Mouse (Mus musculus) liver, embryonic 14.5 days (tissue): Measurements from ENCODE around the gene Treh. TPM values are rescaled to one million over a fixed set of nuclear protein-coding genes. Genes with fewer than 3 reads are reported as not detected.

Experiments used
- ATAC-seq: fragments of 200-750 bp; cut with Nextera tagmentation; 2 replicates; pipeline ENCODE4 v1.8.0; 2017; ENCODE audit warnings: moderate number of reproducible peaks, mild to moderate bottlenecking, moderate library complexity; ENCODE audit not compliant: insufficient read depth
- DNase-seq, 3 experiments: peaks; one replicate each; pipeline ENCODE4 v3.0.0-alpha.2; 2012 to 2013; ENCODE audit warnings: low read depth in 3 of 3, low spot score in 3 of 3
- H3K27ac ChIP-seq: fragments of 300-500 bp; sonication (generic); 2 replicates; pipeline ENCODE4 v1.5.1; 2014; ENCODE audit warnings: moderate library complexity, mild to moderate bottlenecking, control low read depth, inconsistent platforms
- H3K27me3 ChIP-seq: fragments of 300-500 bp; sonication (generic); 2 replicates; pipeline ENCODE4 v1.6.1; 2014; ENCODE audit warnings: mild to moderate bottlenecking, low read length, moderate library complexity; ENCODE audit not compliant: control insufficient read depth, insufficient read depth
- H3K36me3 ChIP-seq: fragments of 300-500 bp; sonication (generic); replicated peaks from 2 replicates; pipeline ENCODE4 v1.6.1; 2014; ENCODE audit warnings: low read depth; ENCODE audit not compliant: control insufficient read depth, insufficient read depth
- H3K4me1 ChIP-seq, 2 experiments: fragments of 200-500 bp in 1 of 2; fragments of 300-500 bp in 1 of 2; sonication (generic) in 1 of 2; replicated peaks; 2 replicates each; pipeline ENCODE4 v1.6.1; 2012 to 2014; ENCODE audit warnings: antibody characterized with exemption in 1 of 2, inconsistent platforms in 1 of 2, low read length in 1 of 2; ENCODE audit not compliant: control insufficient read depth in 2 of 2, insufficient read depth in 2 of 2
- H3K4me2 ChIP-seq: fragments of 300-500 bp; sonication (generic); 2 replicates; pipeline ENCODE4 v1.6.1; 2014; ENCODE audit warnings: low read depth, mild to moderate bottlenecking, control low read depth, moderate library complexity
- H3K4me3 ChIP-seq, 2 experiments: fragments of 200-500 bp in 1 of 2; fragments of 300-500 bp in 1 of 2; sonication (generic) in 1 of 2; 2 replicates each; pipeline ENCODE4 v1.5.1; 2012 to 2014; ENCODE audit warnings: low read depth in 2 of 2, low read length in 2 of 2, mild to moderate bottlenecking in 2 of 2, control low read depth in 1 of 2, inconsistent platforms in 1 of 2, moderate library complexity in 1 of 2; ENCODE audit not compliant: insufficient read depth in 1 of 2
- H3K9ac ChIP-seq: fragments of 300-500 bp; sonication (generic); replicated peaks from 2 replicates; pipeline ENCODE4 v1.6.1; 2014; ENCODE audit warnings: mild to moderate bottlenecking, control low read depth, moderate library complexity
- H3K9me3 ChIP-seq: fragments of 300-500 bp; sonication (generic); 2 replicates; pipeline ENCODE4 v1.6.1; 2016; ENCODE audit warnings: low read length, mixed read lengths; ENCODE audit not compliant: control insufficient read depth
- CTCF ChIP-seq: IDR thresholded peaks from 2 replicates; pipeline ENCODE4 v1.5.1; 2016; ENCODE audit warnings: antibody characterized with exemption, low read depth, control low read depth
- EP300 ChIP-seq: IDR thresholded peaks from 2 replicates; pipeline ENCODE4 v1.6.1; 2016; ENCODE audit warnings: antibody characterized with exemption, low read depth
- WGBS: fragments of 180-500 bp; shearing (Covaris S2); extraction: QIAGEN DNeasy Blood & Tissue Kit; methylation state at CpG from one replicate; pipeline ENCODE4 v1.1.7; 2014; ENCODE audit not compliant: insufficient replicate concordance; 5-methylcytosine and 5-hydroxymethylcytosine counted together
- polyA plus RNA-seq, 2 experiments: library from polyadenylated mRNA; depleted of rRNA in 1 of 2; stranded (reverse) in 1 of 2; unstranded in 1 of 2; fragments of >200 nt; fragmentation: Nextera tagmentation in 1 of 2; extraction: Ambion mirVana in 1 of 2; gene quantifications; 2 replicates each; pipeline versions ENCODE4 v1.2.1 to v1.2.3; 2012 to 2014

The Treh gene
- polyA plus RNA-seq, 2 experiments, result not detected

DNA sequence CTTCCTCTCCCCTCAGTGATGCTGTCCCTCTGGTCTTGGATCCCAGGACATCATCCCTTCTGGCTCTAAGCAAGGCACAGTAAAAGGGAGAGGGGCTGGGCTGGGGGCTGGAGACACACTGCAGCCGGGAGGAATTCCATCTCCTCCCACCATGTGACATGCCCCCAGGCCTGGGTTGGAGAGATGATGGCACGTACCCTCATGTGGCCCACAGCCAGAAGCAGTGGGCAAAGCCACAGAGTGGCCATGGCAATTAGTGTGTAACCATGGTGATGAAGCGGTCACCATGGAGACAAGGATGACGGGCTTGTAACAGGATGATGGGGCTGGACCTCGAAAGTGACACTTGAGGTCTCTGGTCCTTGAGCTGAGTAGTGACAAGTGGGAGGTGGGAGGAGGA is 13.6 kb downstream of the Treh start:
- H3K4me2 ChIP-seq, result no peak overlapping the region
- no peak for ATAC-seq
- H3K36me3 ChIP-seq, result no peaks in the 10 kb centered on the region
- no peak overlapping the region for H3K27ac ChIP-seq
- H3K27me3 ChIP-seq, result no peaks in the 10 kb centered on the region
- no peaks in the 10 kb centered on the region for H3K9me3 ChIP-seq
- no peak for DNase-seq
- no peak overlapping the region for H3K4me3 ChIP-seq
- TF ChIP-seq CTCF (no peak), EP300 (no peak)
- WGBS, result 67% methylated on average over 5 of the region's 5 CpGs
- H3K9ac ChIP-seq, result no peak overlapping the region
- H3K4me1 ChIP-seq, result peaks cover 0 to 7% of the 10 kb centered on the region in 2 experiments; a peak in 2 of 4 replicates

DNA sequence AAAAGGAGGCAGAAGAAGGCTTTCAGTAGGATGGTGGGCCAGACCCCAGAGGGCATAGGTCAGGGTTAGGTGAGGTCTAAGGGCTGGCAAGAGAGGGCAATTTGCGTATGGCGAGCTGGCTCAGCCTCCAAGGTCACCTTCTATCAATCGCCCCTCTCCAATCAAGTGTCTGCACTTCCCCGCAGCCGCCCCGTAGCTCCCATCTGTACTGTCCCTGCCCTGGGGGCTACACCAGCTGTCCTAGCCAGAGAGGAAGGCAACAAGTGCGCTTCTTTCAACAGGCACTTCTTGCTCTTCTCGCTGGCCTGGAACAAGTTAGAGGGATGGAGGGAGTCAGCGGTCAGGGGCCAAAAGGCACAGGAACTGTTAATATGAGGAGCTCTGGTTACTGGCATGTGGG is 15.0 kb downstream of the Treh start:
- no peak for DNase-seq
- no peak for TF ChIP-seq CTCF
- no peak for TF ChIP-seq EP300
- no peaks in the 10 kb centered on the region for H3K36me3 ChIP-seq
- no peak overlapping the region for H3K4me3 ChIP-seq
- H3K27ac ChIP-seq, result no peak overlapping the region
- no peak overlapping the region for H3K4me2 ChIP-seq
- peaks cover 0 to 7% of the 10 kb centered on the region in 2 experiments; a peak in 2 of 4 replicates for H3K4me1 ChIP-seq
- 69% methylated on average over 9 of the region's 9 CpGs for WGBS
- H3K9ac ChIP-seq, result no peak overlapping the region
- no peaks in the 10 kb centered on the region for H3K27me3 ChIP-seq
- H3K9me3 ChIP-seq, result no peaks in the 10 kb centered on the region
- no peak for ATAC-seq

DNA sequence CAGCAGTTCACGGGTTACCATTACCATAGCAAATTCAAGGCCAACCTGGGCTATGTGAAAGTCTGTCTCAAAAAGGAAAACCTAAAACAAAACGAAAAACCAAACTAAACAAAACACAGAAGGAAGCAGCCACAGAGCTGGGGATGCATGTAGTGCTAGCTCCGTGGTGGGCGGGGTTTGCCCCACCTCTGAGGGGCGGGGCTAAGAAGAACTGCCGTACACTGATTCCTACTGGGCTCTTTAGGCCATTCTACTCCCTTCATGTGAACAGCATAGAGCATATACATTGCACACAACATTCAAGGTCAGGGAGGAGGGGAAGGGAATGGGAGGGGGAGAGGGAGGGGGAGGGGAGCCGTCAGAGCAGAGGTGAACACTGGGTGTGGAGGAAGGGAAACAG is 17.6 kb downstream of the Treh start:
- Histone ChIP-seq H3K27ac (no peak overlapping the region), H3K9me3 (no peaks in the 10 kb centered on the region), H3K9ac (no peak overlapping the region), H3K27me3 (no peaks in the 10 kb centered on the region), H3K4me2 (no peak overlapping the region), H3K4me1 (peaks cover 0 to 7% of the 10 kb centered on the region in 2 experiments; a peak in 2 of 4 replicates), H3K4me3 (no peak overlapping the region), H3K36me3 (no peaks in the 10 kb centered on the region)
- WGBS, result 19% methylated on average over 7 of the region's 7 CpGs
- ATAC-seq (no peak; the same call in 1 of the 2 replicates), DNase-seq (peak in 1 of 3 experiments; percentile 14)
- no peak for TF ChIP-seq EP300
- no peak for TF ChIP-seq CTCF

DNA sequence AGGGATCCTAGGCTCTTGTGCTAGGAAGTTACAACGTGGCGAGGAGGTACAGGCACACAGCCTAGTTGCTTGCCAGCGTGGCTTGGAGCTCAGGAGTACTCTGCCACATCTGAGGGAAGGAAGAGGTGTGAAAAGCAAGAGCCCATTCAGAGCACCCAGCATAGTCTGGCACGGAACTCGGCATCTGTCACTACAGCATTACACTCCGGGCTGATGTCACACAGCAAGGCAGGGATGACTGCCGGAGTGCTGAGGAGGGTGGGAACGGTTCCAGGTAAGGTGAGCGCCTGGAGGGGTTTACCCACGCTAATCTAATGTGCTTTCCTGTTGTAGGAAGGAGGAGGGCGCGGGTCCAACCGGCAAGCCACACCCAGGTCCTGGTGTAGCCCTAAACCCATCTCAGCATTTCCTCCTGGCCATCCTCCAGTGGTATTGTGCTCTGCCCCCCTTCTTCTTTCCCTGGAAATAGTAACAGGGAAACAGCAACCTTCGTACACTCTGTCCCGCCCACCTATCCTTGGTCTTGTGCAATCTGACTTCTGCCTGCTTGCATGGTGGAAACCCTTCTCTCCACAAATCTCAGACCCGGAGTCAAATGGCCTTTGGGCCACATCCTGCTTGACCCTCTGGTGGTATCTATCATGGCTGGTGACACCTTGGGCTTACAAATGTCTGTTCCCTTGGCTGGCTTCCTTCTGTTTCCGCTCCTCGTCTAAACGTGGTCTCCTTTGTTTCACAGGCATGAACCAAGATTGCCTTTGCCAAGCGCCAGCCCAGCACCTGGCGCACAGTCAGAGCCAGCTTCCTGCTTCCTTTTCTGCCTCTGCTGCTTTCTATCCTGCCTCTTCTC is 18.9 kb downstream of the Treh start:
- 53% methylated on average over 21 of the region's 21 CpGs for WGBS

DNA sequence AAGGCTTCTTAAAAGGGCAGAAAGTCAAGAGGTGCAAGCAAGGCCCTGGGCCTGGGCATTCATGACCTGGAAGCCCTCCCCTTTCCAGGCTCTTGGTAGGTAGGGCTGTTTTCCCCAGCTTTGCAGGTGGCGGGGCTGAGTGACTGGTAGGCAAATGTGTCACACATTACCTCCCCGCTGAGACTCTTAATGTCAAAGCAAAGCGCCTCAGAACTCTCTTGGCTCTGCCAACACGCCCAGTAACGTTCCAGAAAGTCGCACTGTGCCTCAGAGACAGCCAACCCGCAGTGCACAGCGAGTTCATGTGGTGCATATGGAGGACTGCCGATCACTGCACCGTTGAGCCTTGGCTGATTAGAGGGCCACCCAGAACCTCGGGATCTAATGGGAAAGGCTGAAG is 20.0 kb downstream of the Treh start:
- Histone ChIP-seq H3K36me3 (no peaks in the 10 kb centered on the region), H3K27me3 (no peaks in the 10 kb centered on the region), H3K9me3 (no peaks in the 10 kb centered on the region), H3K4me3 (no peak overlapping the region), H3K4me2 (no peak overlapping the region), H3K9ac (no peak overlapping the region), H3K27ac (no peak overlapping the region), H3K4me1 (peaks cover 0 to 7% of the 10 kb centered on the region in 2 experiments; a peak in 2 of 4 replicates)
- TF ChIP-seq EP300 (no peak), CTCF (no peak)
- no peak for ATAC-seq
- WGBS, result 71% methylated on average over 11 of the region's 11 CpGs
- DNase-seq, result no peak

More for the DNA sequence above, 18.9 kb downstream of the Treh start:
- peak in 2 of 3 experiments; percentile 11 to 30 for DNase-seq
- Histone ChIP-seq H3K36me3 (no peaks in the 10 kb centered on the region), H3K4me1 (peaks cover 0 to 7% of the 10 kb centered on the region in 2 experiments; a peak in 2 of 4 replicates), H3K9ac (no peak overlapping the region), H3K27me3 (no peaks in the 10 kb centered on the region), H3K27ac (no peak overlapping the region), H3K4me3 (no peak overlapping the region), H3K4me2 (no peak overlapping the region), H3K9me3 (no peaks in the 10 kb centered on the region)
- TF ChIP-seq CTCF (no peak), EP300 (no peak)
- ATAC-seq, result peak; percentile 48; the same call in 1 of the 2 replicates
